Mouse (Mus musculus) MN1 (cell line): ENCODE results near the gene Olfml3.

Experiments used
- DNase-seq: peaks from one replicate; pipeline ENCODE4 v3.0.0-alpha.2; 2016; ENCODE audit warnings: low spot score

Olfml3 gene

GRCm38 (mm10) chr3:103737778-103738571 is at the start of gene Olfml3:
Gene Olfml3 (minus strand): TSS chr3:103738001.
- DNase-seq = peak; percentile 91

DNA sequence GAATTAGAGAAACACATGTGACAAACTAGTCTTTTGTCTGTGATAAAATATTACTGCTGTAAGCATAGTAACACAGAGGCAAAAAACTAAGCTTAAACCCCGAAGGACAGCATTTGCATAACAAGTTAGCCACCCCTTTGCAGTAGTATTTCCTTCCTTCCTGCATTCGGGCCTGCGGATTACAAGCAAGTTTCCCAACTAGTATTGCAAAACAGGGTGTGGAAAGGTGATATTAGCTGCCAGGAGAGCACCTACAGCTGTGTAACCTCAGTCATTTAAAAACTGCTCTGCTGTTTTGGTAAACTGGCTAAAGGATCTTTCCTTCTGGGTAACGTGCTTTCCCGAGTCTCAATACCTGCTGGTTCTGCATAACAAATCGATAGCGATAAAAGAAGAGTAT is 49.4 kb upstream of the Olfml3 start:
- DNase-seq = no peak

- no peak for DNase-seq
Observed at GRCm38 (mm10) chr3:103782844-103783609, 45.2 kb upstream of the Olfml3 start.

DNA sequence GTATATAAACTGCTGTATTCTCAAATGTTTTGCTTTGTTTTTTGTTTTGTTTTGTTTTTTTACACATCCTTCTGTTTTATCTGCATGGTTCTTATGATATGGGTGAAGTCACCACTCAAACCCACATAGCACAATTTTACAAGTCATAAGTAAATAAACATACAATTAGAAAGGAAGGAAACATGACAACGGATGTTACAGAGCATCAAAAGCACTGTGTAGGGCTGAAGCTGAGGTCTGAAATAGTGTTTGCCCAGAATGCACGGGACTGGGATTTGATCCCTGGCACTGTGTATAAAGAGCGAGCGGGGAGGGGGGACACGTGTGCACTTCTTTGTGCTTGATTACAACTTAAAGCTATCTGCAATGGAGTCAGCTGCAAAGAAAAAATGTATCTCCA is 43.0 kb upstream of the Olfml3 start:
- no peak for DNase-seq

GRCm38 (mm10) chr3:103780271-103780670 is 42.5 kb upstream of the Olfml3 start:
- no peak for DNase-seq

- DNase-seq = no peak
Observed at GRCm38 (mm10) chr3:103779183-103779582, 41.4 kb upstream of the Olfml3 start.

GRCm38 (mm10) chr3:103778660-103779059 is 40.9 kb upstream of the Olfml3 start:
- no peak for DNase-seq

DNA sequence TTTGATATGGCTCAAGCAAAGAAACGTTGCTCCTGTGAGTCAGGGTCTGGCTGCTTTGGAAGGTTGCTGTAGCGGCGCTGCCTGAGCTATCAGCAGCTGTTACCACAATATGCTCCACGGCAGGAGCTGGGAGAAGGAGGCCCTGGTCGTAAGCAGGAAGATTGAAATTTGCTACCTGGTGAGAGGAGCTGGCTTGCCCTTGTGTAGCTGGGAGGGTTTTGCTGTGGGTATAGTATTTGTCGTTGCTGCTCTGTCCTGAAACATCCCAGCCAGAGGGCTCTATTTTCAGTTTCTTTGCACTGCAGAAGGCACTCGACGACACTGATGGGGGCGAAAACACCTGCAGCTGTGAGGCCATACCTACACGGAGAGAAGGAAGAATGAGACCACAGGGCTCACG is 40.1 kb upstream of the Olfml3 start:
- no peak for DNase-seq

- no peak for DNase-seq
Observed at GRCm38 (mm10) chr3:103774009-103774408, 36.2 kb upstream of the Olfml3 start.

DNA sequence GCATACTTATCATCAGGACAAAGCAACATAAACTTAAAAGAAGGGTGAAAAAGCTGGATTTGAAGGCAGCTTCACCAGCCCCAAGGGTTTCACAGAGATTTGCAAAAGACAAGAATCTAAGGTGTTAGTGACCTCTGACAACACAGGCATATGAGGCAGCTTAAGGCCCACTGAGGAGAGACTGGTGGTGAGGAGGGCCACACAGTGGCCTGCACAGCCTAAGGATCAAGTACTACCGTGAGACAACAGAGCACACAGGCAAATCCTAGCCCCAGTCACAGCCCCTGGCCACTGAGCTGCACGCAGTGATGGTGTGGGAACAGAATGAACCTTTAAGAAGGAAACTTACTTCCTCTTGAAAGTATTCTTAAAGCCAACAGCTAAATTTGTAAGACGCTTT is 35.7 kb upstream of the Olfml3 start:
- DNase-seq = no peak

DNA sequence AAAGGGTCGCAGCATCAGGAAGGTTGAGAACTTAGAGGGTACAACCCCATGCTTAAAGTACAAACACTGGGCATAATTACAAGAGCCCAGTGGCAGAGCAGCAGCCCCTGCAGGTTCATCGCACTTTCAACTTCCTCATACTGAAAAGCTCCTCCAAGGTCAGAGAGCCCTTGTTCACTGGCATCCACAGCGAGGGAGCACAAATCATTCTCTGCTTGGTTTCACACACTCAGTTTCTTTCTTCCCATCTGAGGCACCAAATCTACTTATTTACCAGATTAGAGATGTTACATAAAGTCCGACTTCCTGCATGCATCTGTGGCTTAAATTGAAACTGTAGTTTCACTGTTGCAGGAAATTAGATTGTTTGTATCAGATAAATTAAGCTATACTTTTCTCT is 35.0 kb upstream of the Olfml3 start:
- no peak for DNase-seq

DNA sequence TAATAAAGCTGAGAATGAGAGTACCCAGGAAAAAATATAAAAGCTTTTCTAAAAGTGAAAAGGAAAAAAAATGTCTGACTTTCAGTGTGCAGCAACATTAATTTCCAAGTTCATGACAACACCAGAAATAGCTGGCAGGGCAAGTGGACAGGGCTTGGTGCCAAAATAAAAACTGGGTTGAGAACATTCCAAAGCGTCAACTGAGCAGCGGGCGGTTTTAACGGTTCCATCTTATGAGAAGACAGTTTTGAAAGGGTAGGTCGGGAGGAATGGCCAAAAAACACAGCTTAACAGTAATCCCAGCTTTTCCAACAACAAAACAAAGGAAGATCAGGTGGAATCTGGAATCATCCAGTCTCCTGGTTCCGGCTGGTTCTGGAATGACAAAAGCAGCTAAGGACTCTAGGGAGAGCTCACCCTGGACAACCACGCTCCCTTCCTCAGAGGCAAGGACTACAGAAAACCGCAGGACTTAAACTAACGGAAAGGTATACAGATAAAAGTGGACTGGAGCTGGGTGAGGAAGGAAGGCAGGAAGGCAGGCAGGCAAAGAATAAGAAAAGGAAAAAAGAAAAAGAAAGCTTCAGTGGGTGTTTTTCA is 33.8 kb upstream of the Olfml3 start:
- DNase-seq = no peak

DNA sequence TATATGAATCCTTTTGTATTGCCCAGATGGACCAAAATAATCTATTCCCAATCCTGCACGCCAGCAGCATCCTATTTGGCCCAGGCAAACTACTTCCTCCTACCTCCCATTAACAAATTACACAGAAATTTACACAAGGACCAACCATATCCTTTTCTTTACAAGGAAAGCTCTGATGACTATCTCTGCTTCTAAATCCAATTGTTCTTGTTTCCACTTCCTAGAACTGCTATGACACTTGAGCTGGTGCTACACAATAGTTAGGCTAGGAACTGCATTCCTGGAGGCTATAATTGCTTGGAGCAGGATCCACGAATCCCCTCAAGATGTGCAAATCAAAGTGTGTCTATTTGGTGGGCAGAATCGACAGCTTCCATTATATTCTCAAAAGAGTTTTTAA is 29.0 kb upstream of the Olfml3 start:
- DNase-seq = no peak

GRCm38 (mm10) chr3:103759261-103759970 is 21.6 kb upstream of the Olfml3 start:
- peak; percentile 20 for DNase-seq

GRCm38 (mm10) chr3:103758456-103758855 is 20.7 kb upstream of the Olfml3 start:
- no peak for DNase-seq

DNA sequence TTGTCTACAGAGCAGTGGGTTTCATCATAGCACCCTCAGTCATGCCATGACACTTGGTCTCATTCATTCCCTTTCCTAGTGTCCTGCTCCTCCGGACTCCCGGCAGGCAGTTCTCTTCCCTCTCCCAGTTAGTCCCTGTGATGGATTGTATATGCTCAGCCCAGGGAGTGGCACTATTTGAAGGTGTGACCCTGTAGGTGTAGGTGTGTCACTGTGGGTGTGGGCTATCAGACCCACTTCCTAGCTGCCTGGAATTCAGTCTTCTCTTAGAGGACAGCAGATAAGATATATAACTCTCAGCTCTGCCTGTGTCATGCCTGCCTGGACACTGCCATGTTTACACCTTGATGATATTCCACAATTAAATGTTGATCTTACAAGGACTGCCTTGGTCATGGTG is 19.1 kb upstream of the Olfml3 start:
- DNase-seq = no peak

DNA sequence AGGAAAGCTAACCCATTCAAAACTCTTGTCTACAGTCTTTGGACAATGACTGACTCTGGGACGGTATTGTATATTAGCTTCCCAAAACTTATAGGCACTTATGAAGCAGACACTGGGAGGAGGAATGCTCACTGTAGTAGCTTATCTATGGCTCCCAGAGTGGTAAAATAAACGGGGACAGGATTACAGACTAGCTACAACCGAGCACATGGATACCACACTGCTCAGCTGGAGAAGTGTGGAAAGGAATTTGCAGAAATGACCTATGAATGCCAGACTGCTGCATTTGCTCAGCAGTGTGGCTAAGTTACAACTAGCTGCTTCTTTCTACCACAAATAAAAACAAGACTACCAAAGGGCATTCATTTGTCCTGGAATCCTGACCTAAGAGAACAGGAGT is 17.6 kb upstream of the Olfml3 start:
- DNase-seq = no peak

DNA sequence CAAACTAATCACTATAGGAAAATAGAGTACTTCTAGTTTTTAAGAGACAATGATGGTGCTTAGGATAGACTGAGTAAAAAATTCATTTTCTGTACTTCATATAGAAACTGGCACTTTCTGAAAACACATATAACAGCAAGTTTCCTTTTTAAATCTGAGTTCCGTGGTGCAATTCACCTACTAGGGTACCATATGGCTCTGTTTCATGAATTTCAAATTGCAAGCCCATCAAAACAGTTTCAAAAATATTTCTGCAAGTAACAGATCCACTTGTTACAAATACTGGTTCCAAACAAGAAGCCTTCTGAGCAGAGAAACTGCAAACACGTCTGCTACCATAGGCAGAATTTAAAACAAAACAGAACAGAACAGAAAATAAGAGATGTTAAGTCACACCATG is 13.8 kb upstream of the Olfml3 start:
- DNase-seq = no peak

GRCm38 (mm10) chr3:103746711-103747110 is 8.9 kb upstream of the Olfml3 start:
- no peak for DNase-seq

DNA sequence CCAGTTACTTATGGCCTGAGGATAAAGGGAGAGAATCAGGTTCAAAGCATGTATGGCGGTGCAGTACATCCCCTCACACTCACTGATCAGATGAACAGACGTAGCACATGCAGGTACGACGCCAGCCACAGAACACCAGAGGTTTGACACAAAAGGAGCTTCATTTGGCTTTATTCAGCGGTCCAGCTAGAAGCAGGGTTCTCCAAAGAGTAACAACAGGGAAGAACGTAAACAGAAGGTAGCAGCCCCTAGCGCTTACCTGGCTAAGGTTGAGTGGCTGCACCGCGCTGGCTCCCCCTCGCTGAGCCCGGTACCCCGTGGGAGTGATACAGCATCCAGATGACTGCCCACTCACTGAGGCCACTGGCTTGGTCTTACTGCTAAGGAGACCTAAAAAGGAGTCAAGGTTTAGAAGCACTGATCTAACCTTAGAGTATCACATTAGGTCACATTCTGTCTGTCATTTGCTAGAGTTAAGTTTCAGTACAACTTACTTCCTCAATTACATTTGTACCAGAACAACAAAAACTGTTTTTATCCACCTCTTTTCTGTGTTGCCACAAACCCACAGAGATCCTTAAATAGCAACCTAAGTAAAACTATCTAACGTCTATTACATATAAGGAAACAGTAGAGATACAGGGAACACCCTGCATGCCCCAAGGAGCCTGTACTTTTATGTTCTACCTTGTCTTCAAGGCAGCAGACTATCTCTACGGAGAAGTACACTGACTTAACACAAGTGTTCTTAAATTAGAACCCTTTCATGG is 7.4 kb upstream of the Olfml3 start:
- DNase-seq = no peak

DNA sequence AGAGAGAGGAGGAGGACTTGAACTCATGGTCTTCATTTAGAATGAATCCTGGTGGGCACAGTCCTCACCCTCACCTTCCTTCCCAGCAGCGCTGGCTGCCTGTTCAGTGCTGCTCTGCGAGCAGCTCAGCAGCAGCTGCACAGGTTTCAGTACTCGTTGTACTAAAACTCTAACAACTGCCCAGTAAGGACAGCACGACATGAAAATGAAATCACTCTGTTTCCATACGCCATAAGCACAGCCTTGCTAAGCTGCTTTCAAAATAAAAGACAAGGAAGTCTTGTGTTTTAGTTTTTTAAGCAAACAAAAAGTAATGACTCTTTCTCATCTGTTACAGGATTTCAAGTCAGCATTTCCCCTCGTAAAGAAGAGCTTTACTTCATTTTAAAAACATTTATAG is 5.4 kb upstream of the Olfml3 start:
- no peak for DNase-seq

GRCm38 (mm10) chr3:103740342-103740741 is 2.5 kb upstream of the Olfml3 start:
- no peak for DNase-seq
